Mouse (Mus musculus): Measurements from ENCODE around the gene Cyp4f39.

DNA sequence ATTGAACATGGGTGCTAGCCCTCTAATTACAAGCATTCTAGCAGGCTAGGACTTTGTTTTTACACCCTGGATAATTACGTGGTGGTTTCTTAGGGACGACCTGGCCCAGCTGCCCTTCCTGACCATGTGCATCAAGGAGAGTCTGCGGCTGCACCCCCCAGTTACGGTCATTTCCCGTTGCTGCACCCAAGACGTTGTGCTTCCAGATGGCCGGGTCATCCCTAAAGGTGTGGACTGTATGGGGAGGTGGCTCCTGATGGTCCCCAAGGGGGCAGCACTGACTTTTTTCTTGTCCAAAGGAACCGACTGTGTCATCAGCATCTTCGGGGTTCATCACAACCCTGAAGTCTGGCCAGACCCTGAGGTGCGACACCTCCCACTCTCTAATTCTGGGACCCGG is 75.2 kb downstream of the Cyp4f39 start:
- TF ChIP-seq E2F4 (IDR thresholded peaks at IDR 0.05; ENCODE audit: insufficient read depth) (no peak), REST (IDR thresholded peaks at IDR 0.05; ENCODE audit: insufficient read depth, insufficient read length) (no peak)
